Mouse (Mus musculus) liver, embryonic 14.5 days (tissue): ENCODE results near the gene Cd200r1.

Source experiments
- CTCF ChIP-seq: IDR thresholded peaks from 2 replicates; pipeline ENCODE4 v1.5.1; 2016; ENCODE audit warnings: antibody characterized with exemption, low read depth, control low read depth
- EP300 ChIP-seq: IDR thresholded peaks from 2 replicates; pipeline ENCODE4 v1.6.1; 2016; ENCODE audit warnings: antibody characterized with exemption, low read depth

GRCm38 (mm10) chr16:44717838-44718237 is 47.7 kb upstream of the Cd200r1 start:
- no peak for TF ChIP-seq CTCF
- no peak for TF ChIP-seq EP300
